Mouse (Mus musculus) MN1 (cell line): ENCODE data around the gene Trpm1.

Experiments used
- DNase-seq: peaks from one replicate; pipeline ENCODE4 v3.0.0-alpha.2; 2016; ENCODE audit warnings: low spot score

The Trpm1 gene

DNA sequence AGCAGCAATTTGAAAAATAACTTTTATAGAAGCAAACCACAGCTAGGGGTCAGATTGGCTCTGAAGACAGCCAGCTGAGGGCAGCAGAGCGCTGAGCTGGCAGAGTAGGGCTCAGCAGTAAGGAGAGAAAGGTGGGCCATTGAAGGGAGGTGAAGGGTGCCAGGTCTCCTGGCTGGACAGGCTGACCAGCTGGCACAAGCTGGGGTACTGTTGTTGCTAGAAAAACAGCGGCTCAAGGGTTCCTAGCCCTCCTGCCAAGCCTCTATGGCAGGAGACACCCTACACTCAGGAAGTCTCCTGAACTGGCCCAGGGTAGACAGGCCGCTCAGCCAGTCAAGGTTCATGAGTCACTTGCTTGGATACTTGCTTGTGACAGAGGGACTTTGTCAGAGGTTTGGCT is 11.4 kb downstream of the Trpm1 start:
- DNase-seq: no peak

DNA sequence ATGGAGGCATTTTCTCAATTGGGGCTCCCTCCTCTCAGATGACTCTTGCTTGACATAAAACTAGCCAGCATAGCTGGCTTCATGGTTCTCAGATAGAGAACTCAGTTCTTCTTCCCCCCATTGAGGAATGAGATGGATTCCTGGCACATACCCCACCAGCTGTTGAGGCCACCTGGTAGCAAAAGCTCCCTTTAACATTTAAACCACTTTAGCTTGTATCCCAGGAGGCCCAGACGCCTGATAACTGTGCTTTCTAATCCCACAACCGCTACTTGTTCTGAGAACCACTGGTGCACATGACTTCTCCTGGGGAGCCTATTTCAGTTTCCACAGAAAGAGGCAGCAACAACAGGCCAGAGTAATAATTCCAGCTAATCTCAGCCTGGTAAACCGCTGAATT is 12.4 kb downstream of the Trpm1 start:
- no peak for DNase-seq

DNA sequence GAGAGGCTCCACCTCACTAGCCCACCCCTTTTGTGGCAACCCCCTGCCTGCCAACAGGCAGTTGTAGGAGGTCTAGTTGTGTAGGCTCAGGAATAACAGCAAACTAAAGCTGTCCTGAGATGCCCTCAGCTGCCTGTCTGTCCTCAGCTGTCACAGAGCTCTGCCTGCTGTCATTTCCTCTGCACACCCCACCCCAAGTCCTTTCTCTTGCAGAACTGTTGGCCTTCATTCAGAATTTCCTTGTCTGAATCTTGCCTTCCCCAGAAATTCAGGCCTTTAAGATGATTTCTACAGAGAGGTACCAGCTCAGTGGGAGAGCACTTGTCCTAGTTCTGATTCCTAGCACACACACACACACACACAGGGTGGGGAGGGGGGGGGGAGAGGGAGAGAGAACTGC is 13.1 kb downstream of the Trpm1 start:
- DNase-seq: no peak

DNA sequence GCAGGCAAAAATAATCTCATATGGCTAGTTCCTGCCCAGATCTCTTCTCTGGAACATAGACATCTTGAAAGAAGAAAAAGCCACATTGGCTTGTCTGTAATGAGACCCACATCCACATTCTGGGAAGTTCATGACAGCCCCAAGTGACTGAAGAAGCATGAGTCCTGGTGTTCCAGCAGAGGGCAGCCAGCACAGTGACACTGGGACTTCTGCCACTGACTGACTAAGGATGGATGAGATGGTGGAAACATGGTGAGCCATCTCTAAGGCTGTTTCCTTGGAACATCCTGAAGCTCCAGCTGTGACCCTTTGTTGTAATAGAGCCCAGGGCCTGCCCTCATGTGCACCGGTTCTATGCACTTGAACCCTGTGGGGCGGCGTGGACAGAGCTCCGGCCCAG is 25.7 kb downstream of the Trpm1 start:
- DNase-seq: no peak

DNA sequence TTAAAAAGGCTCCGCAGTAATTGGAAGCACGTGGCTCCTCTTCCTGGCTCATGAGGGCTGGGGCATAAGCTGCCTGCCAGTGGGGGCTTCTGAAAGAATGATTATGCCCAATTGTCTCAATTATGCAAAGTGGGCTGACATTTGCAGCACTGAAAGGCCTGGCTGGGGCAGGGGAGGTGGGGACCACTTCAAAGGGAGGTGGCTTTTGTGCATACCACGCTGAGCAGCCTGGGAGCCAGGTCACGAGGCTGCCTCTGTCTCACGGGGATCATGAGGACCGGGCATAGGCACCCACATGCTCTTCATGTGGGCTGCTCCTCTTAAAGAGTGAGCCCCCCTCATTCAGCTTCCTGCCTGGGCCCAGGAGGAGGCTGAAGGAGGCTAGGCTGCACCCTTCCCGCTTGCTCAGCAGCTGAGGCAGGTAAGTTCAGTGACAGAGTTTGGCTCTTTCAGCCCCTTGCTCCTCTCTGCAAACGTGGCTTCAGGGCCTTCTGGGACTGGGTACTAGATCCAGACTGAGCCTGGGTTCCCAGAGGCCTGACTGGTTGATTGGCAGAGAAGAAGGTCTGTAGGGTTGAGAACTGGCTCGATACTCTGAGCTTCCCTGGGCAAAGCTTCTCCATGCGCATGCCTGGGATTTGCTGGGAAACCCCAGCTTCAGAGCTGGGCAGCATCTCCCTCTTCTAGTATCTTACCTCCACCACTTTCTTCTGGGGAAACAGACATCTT is 31.7 kb downstream of the Trpm1 start:
- DNase-seq: no peak

DNA sequence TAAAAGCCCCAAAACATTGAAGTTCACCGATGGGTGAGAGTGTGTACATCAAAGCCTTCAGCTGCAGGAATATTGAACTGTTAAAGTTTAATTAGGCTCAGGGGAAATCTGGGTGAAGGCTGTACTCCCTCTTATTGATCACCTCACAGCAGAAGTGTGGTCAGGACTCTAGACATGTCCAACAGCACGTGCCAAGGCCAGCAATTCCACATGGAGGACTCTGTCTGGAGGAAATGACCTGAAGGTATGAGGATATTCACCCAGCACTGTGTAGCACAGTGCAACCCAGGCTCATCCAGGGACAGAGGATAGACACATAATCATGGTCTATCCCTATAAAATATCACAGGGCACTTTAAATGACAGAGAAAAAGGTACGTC is 32.3 kb downstream of the Trpm1 start:
- no peak for DNase-seq

DNA sequence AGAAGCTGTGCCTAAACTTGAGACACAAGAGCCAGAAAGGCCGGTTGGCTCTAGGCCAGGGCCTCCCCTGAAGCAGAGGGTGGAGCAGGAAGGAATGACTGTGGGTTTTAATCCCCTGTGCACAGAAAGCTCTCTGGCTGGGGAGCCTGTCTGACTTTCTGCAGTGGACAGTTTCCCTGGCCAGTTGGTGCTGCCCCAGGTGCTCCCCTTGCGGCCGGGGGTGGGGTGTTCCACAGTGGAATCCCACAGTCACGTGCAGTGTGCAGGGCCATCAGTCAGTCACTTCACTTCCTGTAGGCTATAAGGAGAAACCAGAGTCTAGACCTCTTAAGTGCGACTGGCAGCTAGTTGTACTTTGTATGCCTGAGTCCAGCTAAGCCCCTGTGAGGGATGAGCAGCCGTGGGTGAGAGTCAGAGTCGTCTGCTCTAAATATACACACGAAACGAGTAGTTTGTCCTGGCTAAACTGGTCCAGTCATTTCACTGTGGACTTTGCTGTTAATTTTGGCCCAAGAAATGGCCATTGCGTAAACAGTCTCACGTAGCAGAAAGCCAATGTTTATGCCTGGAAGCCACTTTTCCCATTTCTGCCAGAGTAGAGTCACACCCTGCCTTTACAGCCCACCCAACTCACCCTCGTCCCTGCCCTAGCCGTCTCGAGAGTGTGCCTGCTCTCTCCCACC is 38.8 kb downstream of the Trpm1 start:
- DNase-seq: no peak

DNA sequence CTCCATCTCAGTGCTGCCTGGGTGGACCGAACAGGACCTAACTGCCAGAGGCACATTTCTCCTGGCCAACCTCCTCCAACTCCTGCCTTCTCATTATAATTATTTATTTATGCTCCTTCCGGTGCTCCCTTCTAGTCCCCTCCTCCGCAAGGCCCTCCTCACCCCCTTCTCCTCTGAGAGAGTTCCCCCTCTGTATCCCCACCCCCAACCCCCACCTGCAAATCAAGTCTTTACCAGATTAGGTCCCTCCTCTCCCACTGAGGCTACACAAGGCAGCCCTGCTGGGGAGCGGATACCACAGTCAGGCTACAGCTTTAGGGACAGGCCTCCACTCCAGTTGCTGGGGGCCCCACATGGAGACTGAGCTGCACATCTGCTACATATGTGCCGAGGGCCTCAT is 39.8 kb downstream of the Trpm1 start:
- DNase-seq: no peak

DNA sequence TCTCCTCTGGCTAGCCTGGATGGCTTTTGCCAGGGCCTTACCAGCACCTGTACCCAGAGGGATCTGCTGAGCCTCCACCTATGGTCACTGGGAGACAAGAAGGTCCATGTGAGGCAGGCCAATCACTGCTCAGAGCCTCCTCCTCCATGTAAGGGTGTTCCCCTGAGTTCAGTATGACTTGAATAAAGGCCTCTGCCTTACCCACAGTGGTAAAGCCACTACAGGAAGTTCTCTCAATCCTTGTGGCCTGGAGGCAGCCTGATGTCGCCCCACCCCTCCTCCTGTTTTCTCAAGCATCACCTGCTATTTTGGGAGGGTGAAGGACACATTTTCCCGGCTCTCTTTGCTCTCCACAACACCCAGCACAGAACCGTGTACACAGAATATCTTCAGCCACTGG is 42.5 kb downstream of the Trpm1 start:
- DNase-seq: no peak

DNA sequence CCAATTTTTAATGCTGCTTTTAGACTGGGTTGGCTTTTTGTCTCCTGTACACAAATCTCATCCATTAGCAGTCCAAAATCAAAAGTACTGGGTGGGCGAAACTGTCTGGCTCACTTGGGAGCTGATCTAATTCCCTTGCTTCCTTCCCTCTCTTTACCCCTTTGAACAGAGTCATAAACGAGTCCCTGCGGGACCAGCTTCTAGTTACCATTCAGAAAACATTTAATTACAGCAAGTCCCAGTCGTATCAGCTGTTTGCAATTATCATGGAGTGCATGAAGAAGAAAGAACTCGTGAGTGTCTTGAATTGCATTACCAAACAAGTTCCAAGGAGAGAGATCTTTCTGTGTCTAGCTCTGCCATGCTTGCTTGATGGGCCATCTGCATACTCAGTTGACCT is 55.1 kb downstream of the Trpm1 start:
- DNase-seq: no peak

DNA sequence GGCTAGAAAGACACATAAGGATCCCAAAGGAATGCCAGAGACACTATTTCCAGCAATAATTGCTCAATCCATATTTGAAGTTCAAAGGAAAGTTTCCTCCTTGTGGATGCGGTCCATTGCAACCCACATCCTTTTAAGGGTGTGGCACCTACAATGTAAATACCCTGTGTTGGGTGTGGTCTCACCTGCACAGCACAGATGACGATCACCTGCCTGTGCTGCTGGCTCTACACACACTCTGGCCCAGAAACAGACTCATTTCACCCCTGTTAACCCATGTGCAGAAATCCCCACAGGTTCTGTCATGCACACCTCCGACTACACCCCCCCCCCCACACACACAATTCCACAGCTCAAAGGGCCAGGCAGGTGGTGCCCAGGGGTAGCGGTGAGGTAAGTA is 59.2 kb downstream of the Trpm1 start:
- no peak for DNase-seq

DNA sequence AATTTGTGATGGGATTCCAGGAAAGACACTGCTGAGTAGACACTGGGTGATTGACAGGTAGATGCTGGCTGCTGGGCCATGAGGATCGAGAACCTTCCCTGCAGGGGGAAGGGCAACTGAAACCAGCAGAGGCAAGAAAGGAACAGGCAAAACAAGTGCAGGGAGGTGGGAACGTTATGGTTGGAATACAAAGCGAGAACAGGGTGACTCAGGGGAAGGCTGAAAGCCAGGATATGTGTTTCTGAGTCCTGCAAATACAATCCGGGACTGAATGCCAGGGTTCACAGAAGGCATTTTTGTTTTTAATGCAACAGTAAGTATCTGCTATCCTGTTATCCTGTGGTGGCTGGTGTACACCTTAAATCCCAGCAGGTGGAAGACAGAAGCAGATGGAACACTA is 60.4 kb downstream of the Trpm1 start:
- DNase-seq: no peak

DNA sequence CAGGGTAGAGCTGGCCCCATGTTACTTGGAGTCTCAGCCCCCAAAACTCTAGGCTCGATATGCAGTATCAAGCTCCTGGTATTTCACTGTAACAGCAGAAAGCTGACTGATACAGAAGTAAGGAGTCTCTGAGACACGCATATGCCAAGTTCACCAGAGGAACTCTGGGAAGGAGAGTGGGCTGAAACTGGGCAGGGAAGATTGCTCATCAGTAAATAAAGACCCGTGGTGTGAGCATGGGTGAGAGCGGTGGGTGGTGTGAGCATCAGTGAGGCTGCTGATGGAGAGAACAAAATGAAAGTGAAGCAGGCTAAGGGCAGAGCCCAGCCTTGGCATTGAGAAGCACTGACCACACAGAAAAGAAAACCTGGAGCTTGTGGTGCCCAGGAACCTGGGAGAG is 62.0 kb downstream of the Trpm1 start:
- DNase-seq: no peak

DNA sequence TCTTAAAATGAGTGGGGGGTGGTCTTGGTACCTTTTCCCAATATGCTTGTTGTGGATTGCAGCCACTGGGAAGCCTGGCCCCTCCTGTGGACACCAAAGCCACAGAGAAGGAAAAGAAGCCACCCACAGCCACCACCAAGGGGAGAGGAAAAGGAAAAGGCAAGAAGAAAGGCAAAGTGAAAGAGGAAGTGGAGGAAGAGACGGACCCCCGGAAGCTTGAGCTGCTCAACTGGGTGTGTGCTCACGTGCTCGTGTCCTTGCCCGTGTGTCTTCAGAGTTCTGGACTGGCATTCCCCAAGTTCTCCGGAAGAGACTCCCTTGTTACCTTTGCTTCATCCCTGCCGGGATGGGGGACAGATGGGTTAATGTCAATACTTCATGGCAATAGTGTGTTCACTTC is 63.8 kb downstream of the Trpm1 start:
- DNase-seq: no peak

DNA sequence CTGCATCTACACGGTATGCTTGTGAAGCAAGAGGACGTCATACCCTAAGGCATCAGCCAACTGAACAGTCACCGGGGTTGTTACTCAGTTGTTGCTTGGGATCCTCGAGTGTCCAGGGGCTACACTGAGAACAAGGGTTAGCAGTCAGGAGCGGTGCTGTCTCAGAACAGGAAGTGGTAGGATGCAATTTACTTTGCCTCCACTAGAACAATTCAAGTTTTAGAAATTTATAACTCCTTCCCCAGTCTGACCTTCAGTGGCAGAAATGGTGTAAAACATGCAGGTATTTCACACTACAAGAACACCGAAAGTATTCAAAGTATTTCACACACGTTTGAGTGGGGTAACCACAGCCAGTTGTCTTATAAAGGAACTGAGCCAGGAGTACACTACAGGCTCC is 66.1 kb downstream of the Trpm1 start:
- DNase-seq: no peak

DNA sequence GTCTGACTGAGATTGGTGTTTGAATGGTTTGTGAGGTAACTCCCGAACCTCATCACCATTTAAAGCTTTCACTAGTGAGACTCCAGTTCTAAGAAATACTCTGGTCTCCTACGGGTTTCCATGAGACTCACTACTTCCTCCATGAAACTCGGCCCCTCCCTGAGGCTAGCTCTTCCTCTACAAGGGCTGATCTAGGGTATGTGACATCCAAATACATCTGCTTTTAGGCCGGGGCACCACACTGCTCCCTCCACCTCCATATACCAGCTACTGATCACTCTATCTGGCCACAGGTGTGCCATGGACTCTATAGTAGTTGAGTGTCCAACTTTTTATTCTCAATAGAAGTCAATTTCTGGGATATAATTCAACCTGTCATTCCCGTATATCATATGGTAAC is 69.6 kb downstream of the Trpm1 start:
- no peak for DNase-seq

DNA sequence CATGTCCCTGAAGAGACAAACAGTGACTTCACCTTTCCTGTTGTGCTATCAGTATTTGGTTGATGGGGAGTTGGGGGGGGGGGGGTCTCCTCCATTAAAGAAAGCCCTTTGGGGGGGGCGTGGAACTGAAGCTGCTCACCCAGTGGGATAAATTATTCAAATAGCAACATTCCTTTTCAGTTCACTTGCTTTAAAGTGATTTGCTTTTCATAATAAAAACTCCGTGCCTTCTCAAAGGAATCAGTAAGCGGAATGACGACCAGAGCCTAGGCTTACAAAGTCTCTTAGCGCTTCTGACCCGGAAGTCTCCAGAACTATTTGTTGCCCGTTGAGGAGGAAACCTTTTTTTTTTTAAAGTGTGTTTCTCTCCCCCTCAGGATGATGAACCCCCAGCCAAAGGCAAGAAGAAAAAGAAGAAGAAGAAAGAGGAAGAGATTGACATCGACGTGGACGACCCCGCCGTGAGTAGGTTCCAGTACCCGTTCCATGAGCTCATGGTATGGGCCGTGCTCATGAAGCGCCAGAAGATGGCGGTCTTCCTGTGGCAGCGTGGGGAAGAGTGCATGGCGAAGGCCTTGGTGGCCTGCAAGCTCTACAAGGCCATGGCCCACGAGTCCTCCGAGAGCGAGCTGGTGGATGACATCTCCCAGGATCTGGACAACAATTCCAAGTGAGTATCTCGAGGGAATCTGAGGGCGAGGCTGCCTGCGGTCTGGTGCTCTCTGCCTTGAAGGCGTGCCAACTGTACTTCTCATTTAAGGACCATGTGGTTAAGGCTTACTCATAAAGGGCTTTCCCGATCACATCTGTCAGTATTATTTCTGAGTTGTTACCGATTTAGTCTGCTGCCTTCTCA is 72.9 kb downstream of the Trpm1 start:
- no peak for DNase-seq

DNA sequence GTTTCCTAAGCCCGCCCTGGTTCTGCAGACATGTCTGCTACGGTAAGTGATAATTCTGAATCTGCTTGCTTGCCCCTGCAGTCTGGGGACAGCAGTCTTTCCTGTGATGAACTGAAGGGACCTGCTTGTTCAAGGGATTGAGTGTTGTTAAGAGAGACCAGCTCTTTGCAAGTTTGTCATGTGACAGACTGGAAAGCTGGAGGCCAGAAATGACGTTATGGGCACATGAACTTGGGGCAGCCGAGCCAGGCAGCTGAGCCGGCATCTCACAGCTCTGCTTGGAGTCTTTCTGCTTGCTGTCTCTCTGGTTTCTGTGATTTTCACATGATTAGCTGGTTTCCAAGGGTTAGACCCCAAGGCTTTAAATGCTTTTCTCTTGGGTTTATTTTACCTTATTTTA is 74.0 kb downstream of the Trpm1 start:
- DNase-seq: no peak

DNA sequence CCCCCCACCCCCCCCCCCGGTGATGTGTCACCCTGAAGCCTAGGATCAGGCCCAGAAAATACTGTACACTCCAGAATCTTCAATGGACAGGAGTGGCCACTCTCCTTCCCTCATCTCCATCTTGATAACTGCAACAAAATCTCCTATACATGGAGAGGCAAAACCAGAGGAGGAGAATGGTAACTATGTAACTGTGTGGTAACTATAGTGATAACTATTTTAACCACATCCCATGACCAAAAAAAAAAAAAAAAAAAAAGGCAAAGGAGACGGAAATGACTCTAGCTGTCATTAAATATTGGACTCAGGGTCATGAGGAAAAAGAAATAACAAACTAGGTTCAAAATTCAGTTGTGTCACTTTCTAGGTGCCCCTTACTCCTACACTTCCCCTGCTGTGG is 74.7 kb downstream of the Trpm1 start:
- no peak for DNase-seq

DNA sequence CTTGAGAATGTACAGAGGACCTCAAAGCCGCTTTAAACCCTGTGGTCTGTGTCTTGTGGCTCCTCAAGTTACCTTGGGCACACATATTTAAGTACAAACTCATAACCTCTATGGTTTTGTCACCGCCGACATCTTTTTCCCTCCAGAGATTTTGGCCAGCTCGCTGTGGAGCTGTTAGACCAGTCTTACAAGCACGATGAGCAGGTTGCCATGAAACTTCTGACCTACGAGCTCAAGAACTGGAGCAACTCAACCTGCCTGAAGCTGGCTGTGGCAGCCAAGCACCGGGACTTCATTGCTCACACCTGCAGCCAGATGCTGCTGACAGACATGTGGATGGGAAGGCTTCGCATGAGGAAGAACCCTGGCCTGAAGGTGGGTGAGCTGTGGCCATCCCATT is 76.3 kb downstream of the Trpm1 start:
- no peak for DNase-seq

DNA sequence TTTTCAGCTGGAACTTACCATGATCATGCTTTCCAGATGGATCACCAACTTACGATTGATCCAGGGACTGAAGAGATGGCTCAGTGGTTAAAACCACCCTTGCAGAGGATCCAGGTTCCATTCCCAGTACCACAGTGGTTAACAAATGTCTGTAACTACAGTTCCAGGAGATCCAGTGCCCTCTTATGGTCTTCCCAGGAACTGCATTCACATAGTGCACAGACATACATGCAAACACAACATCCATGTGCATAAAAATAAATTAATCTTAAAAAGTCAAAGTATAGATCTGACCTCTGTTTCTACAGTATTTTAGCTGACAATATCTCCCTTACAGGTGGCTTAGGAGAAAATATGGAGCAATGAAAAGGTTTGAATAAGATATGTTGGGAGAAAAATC is 77.4 kb downstream of the Trpm1 start:
- DNase-seq: no peak

DNA sequence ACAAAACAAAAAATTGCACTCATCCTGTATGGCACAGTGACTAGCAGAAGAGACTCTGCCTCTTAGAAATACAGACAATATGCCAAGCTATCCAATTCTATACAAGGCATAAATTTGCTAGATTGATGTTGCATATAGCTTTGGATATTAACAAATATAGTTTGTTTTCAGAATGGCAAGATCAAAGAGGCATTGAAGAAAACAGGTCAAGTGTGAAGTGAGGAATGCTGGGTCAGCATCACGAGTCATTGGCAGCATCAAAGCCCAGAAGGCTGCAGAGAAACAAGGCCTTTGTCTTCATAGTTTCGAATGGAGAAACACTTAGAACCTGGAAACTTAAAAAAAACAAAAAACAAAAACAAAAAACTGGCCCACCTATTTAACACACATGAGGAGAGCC is 78.4 kb downstream of the Trpm1 start:
- DNase-seq: no peak

DNA sequence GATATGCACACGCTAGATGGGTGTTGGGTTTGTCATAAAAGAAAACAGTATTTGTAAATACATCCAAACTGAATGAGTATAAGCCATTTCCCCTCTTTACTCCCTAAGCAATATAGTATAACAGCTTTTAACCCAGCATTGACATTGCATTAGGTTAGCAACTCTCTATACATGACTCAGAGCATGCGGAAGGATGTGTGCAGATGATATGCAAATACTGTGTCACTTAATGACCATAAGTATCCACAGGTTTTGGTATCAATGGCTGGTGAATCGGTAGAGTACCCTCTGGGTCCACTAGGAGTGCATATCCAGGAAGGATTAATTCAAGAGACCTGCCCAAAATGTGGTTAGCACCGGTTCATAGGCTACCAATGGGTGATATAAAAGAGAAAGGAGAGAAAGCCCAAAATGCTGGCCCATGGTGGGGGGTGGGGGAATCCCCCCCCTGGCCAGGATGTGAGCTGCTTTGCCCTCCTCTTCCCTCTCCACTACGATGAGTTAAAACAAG is 80.7 kb downstream of the Trpm1 start:
- no peak for DNase-seq
